Mouse (Mus musculus) hindbrain, embryonic 11.5 days (tissue): ENCODE results near the gene Tle1. TPM values are rescaled to one million over a fixed set of nuclear protein-coding genes. Genes with fewer than 3 reads are reported as not detected.

Source experiments
- ATAC-seq: fragments of 200-750 bp; cut with Nextera tagmentation; 2 replicates; pipeline ENCODE4 v1.8.0; 2017; ENCODE audit warnings: mild to moderate bottlenecking, moderate TSS enrichment, moderate library complexity; ENCODE audit not compliant: low FRiP score
- DNase-seq: peaks from one replicate; pipeline ENCODE4 v3.0.0-alpha.2; 2015; ENCODE audit warnings: low spot score
- H3K27ac ChIP-seq: fragments of 300-500 bp; sonication (generic); 2 replicates; pipeline ENCODE4 v1.5.1; 2014; ENCODE audit warnings: mild to moderate bottlenecking, low read depth, low read length
- H3K27me3 ChIP-seq: fragments of 300-500 bp; sonication (generic); 2 replicates; pipeline ENCODE4 v1.6.1; 2014; ENCODE audit warnings: mild to moderate bottlenecking, low read length, moderate library complexity, mixed read lengths; ENCODE audit not compliant: control insufficient read depth, insufficient read depth
- H3K36me3 ChIP-seq: fragments of 300-500 bp; sonication (generic); 2 replicates; pipeline ENCODE4 v1.6.1; 2014; ENCODE audit warnings: mild to moderate bottlenecking, low read length, moderate library complexity, mixed read lengths; ENCODE audit not compliant: control insufficient read depth, insufficient read depth
- H3K4me1 ChIP-seq: fragments of 300-500 bp; sonication (generic); replicated peaks from 2 replicates; pipeline ENCODE4 v1.6.1; 2014; ENCODE audit warnings: low read length, mixed read lengths; ENCODE audit not compliant: control insufficient read depth, insufficient read depth
- H3K4me2 ChIP-seq: fragments of 300-500 bp; sonication (generic); replicated peaks from 2 replicates; pipeline ENCODE4 v1.6.1; 2014; ENCODE audit warnings: mild to moderate bottlenecking, low read depth, low read length
- H3K4me3 ChIP-seq: fragments of 300-500 bp; sonication (generic); 2 replicates; pipeline ENCODE4 v1.5.1; 2014; ENCODE audit warnings: low read depth, low read length
- H3K9ac ChIP-seq: fragments of 300-500 bp; sonication (generic); 2 replicates; pipeline ENCODE4 v1.6.1; 2014; ENCODE audit warnings: low read depth, low read length
- H3K9me3 ChIP-seq: fragments of 300-500 bp; sonication (generic); 2 replicates; pipeline ENCODE4 v1.6.1; 2016; ENCODE audit warnings: low read length; ENCODE audit not compliant: control insufficient read depth
- WGBS: fragments of 180-500 bp; shearing (Covaris S2); extraction: QIAGEN DNeasy Blood & Tissue Kit; methylation state at CpG from one replicate; pipeline ENCODE4 v1.1.7; 2014; 5-methylcytosine and 5-hydroxymethylcytosine counted together
- polyA plus RNA-seq: library from polyadenylated mRNA; unstranded; fragments of >200 nt; fragmentation: Nextera tagmentation; extraction: Ambion mirVana; gene quantifications from 2 replicates; pipeline ENCODE4 v1.2.1, GENCODE M21; 2014

Gene Tle1
- polyA plus RNA-seq, 1 experiment from 2014 or later, result 44.1 TPM

- no peaks in the 10 kb centered on the region for H3K9me3 ChIP-seq
- ATAC-seq, result no peak
Observed at GRCm38 (mm10) chr4:72150460-72151131, 50.1 kb downstream of the Tle1 start.

DNA sequence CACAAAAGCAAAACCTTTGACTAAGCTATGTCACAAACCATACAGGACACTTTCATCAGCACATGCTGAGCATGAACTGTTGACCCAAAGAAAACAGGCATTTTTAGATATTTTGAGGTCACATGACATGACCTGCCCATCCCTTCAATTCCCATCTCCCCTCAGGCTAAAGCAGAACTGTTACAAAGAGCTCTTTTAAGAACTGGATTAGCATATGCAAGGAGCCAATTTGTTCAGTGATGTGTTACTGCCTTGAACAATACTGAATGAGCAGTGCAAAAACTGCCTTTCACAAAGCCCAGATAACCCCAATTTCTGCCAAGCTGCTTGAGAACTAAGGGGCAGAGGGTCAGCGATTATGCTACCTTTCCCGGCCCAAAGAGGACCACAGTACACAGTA is 54.7 kb downstream of the Tle1 start:
- 6% methylated on average over 2 of the region's 2 CpGs for WGBS
- DNase-seq (peak; percentile 34), ATAC-seq (peak; percentile 89)
- Histone ChIP-seq H3K27ac (no peak overlapping the region), H3K4me2 (no peak overlapping the region), H3K4me3 (no peak overlapping the region), H3K4me1 (no peaks in the 10 kb centered on the region), H3K9me3 (no peaks in the 10 kb centered on the region), H3K36me3 (no peaks in the 10 kb centered on the region), H3K9ac (no peak overlapping the region), H3K27me3 (no peaks in the 10 kb centered on the region)

More at GRCm38 (mm10) chr4:72150460-72151131, 50.1 kb downstream of the Tle1 start:
- Histone ChIP-seq H3K4me1 (no peaks in the 10 kb centered on the region), H3K27ac (no peak overlapping the region), H3K4me3 (no peak overlapping the region), H3K9ac (no peak overlapping the region), H3K4me2 (no peak overlapping the region), H3K36me3 (no peaks in the 10 kb centered on the region), H3K27me3 (no peaks in the 10 kb centered on the region)
- WGBS, result 58% methylated on average over 4 of the region's 4 CpGs
- no peak for DNase-seq

DNA sequence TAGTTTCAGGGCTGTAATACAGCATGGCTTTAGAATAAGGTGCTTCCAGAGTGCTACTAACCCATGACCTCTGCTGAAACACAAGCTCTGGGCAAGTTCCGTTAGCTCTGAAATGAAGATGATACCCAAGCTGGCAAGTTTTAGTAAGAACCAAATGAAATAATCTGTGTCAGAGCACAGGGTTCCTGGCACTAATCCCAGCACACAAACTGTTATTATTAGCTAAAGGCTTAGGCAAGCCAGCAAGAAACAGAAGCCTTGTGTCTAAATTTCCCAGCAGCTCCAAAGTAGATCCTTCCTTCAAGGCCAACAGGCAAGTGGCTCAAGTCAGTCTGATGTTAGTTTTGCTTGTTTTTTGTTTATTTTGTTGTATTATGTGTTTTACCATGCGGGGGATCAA is 56.2 kb downstream of the Tle1 start:
- ATAC-seq, result no peak

DNA sequence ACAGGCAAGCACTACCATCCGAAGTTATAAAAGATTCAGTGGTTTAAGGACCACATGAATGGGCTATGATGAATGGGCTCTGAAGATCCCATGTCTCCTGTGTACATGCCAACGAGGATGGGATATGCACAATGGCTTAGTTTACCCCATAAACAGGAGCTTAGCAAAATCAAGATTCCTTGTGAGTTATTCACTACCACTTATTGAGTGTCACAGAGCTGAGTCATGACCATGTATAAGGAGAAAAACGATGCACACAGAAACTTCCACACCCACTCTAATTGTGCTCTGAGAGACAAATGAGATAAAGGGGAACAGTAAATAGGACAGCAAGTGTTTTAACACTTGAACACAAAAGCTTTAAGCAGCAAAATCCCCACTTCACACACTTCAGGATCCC is 60.0 kb downstream of the Tle1 start:
- Histone ChIP-seq H3K4me1 (no peaks in the 10 kb centered on the region), H3K36me3 (peaks cover 4% of the 10 kb centered on the region), H3K27me3 (no peaks in the 10 kb centered on the region), H3K27ac (no peak overlapping the region), H3K9ac (no peak overlapping the region), H3K9me3 (no peaks in the 10 kb centered on the region), H3K4me3 (no peak overlapping the region), H3K4me2 (no peak overlapping the region)
- 80% methylated on average over 3 of the region's 3 CpGs for WGBS
- ATAC-seq (no peak), DNase-seq (no peak)

More for the DNA sequence above, 56.2 kb downstream of the Tle1 start:
- no peak overlapping the region for H3K9ac ChIP-seq
- no peaks in the 10 kb centered on the region for H3K27me3 ChIP-seq
- H3K4me3 ChIP-seq, result no peak overlapping the region
- 88% methylated on average over 2 of the region's 2 CpGs for WGBS
- H3K9me3 ChIP-seq, result no peaks in the 10 kb centered on the region
- H3K4me2 ChIP-seq, result no peak overlapping the region
- no peaks in the 10 kb centered on the region for H3K4me1 ChIP-seq
- no peaks in the 10 kb centered on the region for H3K36me3 ChIP-seq
- no peak overlapping the region for H3K27ac ChIP-seq
- no peak for DNase-seq

- DNase-seq (no peak), ATAC-seq (no peak)
- Histone ChIP-seq H3K36me3 (peaks cover 4% of the 10 kb centered on the region), H3K4me1 (no peaks in the 10 kb centered on the region), H3K9me3 (no peaks in the 10 kb centered on the region), H3K4me3 (no peak overlapping the region), H3K27ac (no peak overlapping the region), H3K4me2 (no peak overlapping the region), H3K9ac (no peak overlapping the region), H3K27me3 (no peaks in the 10 kb centered on the region)
- 89% methylated on average over 11 of the region's 11 CpGs for WGBS
Observed at GRCm38 (mm10) chr4:72139475-72140120, 61.1 kb downstream of the Tle1 start.

GRCm38 (mm10) chr4:72138264-72139080 is 62.2 kb downstream of the Tle1 start:
- DNase-seq, result no peak
- 96% methylated on average over 11 of the region's 11 CpGs for WGBS
- Histone ChIP-seq H3K4me3 (no peak overlapping the region), H3K27me3 (no peaks in the 10 kb centered on the region), H3K9me3 (no peaks in the 10 kb centered on the region), H3K27ac (no peak overlapping the region), H3K4me1 (no peaks in the 10 kb centered on the region), H3K4me2 (no peak overlapping the region), H3K36me3 (peaks cover 7% of the 10 kb centered on the region), H3K9ac (no peak overlapping the region)
- peak; percentile 30; the same call in 1 of the 2 replicates for ATAC-seq

DNA sequence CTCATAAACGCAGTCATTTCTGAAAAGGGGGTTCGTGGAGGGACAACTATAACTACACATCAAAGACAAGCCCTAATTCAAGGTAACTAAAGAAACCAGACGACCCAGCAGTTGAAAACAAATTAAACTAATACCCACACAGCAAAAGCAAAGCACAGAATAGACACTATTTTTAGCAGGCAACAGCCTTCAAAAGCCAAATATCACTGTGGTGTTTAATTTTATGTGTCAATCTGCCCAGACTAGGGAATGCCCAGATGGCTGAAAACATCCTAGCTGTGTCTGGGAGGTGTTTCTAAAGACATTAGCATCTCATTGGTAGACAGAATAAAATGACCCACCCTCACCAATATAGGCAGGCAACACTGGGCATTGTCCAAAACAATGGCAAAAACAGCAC is 68.1 kb downstream of the Tle1 start:
- Histone ChIP-seq H3K36me3 (peaks cover 3% of the 10 kb centered on the region; the same call in 1 of the 2 replicates), H3K9ac (no peak overlapping the region), H3K4me3 (no peak overlapping the region), H3K4me2 (no peak overlapping the region), H3K4me1 (no peaks in the 10 kb centered on the region), H3K27me3 (no peaks in the 10 kb centered on the region), H3K9me3 (no peaks in the 10 kb centered on the region), H3K27ac (no peak overlapping the region)
- no peak for ATAC-seq
- 89% methylated on average over 3 of the region's 3 CpGs for WGBS
- DNase-seq, result no peak

- Histone ChIP-seq H3K36me3 (no peaks in the 10 kb centered on the region), H3K9ac (no peak overlapping the region), H3K27ac (no peak overlapping the region), H3K4me3 (no peak overlapping the region), H3K4me1 (no peaks in the 10 kb centered on the region), H3K27me3 (no peaks in the 10 kb centered on the region), H3K4me2 (no peak overlapping the region), H3K9me3 (no peaks in the 10 kb centered on the region)
- 65% methylated on average over 2 of the region's 2 CpGs for WGBS
- DNase-seq (no peak), ATAC-seq (no peak)
Observed at GRCm38 (mm10) chr4:72127596-72127995, 73.1 kb downstream of the Tle1 start.
